Mouse (Mus musculus): Measurements from ENCODE around the gene Arrdc2. TPM values are rescaled to one million over a fixed set of nuclear protein-coding genes. Genes with fewer than 3 reads are reported as not detected.
A peak's percentile ranks its signal among the peaks of the same experiment; 100 is the strongest.

Arrdc2 gene
- total and polyA plus RNA-seq, 3 experiments: 13.1 to 22.5 TPM; not detected in 1

DNA sequence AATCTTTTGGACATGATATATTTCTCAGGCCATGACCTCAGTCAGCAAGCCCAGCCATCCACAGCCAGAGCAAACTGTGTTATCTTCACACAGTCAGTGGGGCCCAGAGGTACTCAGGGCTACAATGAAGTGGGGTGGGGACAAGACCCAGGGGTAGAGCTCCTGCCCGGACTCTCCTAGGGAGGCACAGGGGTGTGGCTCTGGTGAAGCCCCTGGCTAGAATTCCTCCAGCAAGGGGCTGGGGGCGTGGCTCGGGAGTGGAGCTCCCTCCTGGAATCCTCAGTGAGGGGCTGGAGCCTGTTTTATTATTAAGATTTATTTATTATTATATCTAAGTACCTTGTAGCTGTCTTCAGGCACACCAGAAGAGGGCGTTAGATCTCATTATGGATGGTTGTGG, 36.9 kb upstream of the Arrdc2 start:
- H3K4me1 ChIP-seq (ENCODE audit: control insufficient read depth in 1 of 2, insufficient read depth in 2 of 2, low read length in 2 of 2): peaks cover 0 to 7% of the 10 kb centered on the region in 2 experiments; a peak in 1 of 4 replicates
- peaks cover 5% of the 10 kb centered on the region for H3K79me2 ChIP-seq (ENCODE audit: control insufficient read depth, insufficient read depth, low read length, poor library complexity)
- no peak overlapping the region for H3K9ac ChIP-seq (ENCODE audit: control insufficient read depth, low read depth, low read length, poor library complexity, severe bottlenecking)
- no peaks in the 10 kb centered on the region for H3K36me3 ChIP-seq (ENCODE audit: control insufficient read depth in 1 of 2, insufficient read depth in 2 of 2, low read length in 2 of 2)
- H3K27ac ChIP-seq (ENCODE audit: control insufficient read depth, low read depth, low read length): no peak overlapping the region
- H3K9me3 ChIP-seq (replicated peaks; ENCODE audit: insufficient read depth, low read length): no peaks in the 10 kb centered on the region
- no peak overlapping the region for H3K4me3 ChIP-seq (ENCODE audit: control insufficient read depth in 1 of 2, insufficient read depth in 1 of 2, low read depth in 2 of 2, low read length in 2 of 2)
- no peaks in the 10 kb centered on the region for H3K27me3 ChIP-seq (ENCODE audit: control insufficient read depth in 1 of 2, insufficient read depth in 2 of 2, low read length in 2 of 2)
- no peak for DNase-seq (ENCODE audit: low read depth, low spot score)
- no peak for TF ChIP-seq ZC3H11A (IDR thresholded peaks at IDR 0.05; ENCODE audit: low read depth, low read length)

DNA sequence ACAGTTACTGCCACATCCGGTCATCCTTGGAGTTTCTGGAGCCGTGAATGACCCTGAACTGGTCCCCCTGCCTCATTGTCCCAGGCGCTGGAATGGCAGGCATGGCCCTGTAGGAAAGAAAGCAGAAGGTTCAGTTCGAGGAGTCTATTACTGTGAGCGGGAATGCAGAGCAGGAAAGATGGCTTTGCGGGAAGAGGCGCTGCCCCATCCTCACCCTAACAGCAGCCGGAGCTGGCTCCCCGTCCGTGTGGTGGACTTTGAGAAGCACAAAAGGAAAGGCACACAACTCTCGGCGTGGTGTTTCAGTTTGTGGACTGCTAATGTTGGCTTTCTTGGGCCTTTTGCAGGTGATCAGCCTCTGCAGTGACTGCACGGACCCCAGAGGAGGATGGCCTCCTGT, 34.9 kb upstream of the Arrdc2 start:
- no peaks in the 10 kb centered on the region for H3K36me3 ChIP-seq (ENCODE audit: control insufficient read depth in 1 of 2, insufficient read depth in 2 of 2, low read length in 2 of 2)
- peaks cover 0 to 7% of the 10 kb centered on the region in 2 experiments; a peak in 1 of 4 replicates for H3K4me1 ChIP-seq (ENCODE audit: control insufficient read depth in 1 of 2, insufficient read depth in 2 of 2, low read length in 2 of 2)
- no peaks in the 10 kb centered on the region for H3K9me3 ChIP-seq (replicated peaks; ENCODE audit: insufficient read depth, low read length)
- no peak overlapping the region for H3K4me3 ChIP-seq (ENCODE audit: control insufficient read depth in 1 of 2, insufficient read depth in 1 of 2, low read depth in 2 of 2, low read length in 2 of 2)
- H3K27me3 ChIP-seq (ENCODE audit: control insufficient read depth in 1 of 2, insufficient read depth in 2 of 2, low read length in 2 of 2): no peaks in the 10 kb centered on the region
- H3K27ac ChIP-seq (ENCODE audit: control insufficient read depth, low read depth, low read length): no peak overlapping the region
- DNase-seq (ENCODE audit: low read depth, low spot score): no peak
- H3K79me2 ChIP-seq (ENCODE audit: control insufficient read depth, insufficient read depth, low read length, poor library complexity): peaks cover 5% of the 10 kb centered on the region
- no peak overlapping the region for H3K9ac ChIP-seq (ENCODE audit: control insufficient read depth, low read depth, low read length, poor library complexity, severe bottlenecking)
- no peak for TF ChIP-seq CHD1 (IDR thresholded peaks at IDR 0.05; ENCODE audit: low read depth, low read length)
- no peak for TF ChIP-seq MXI1 (IDR thresholded peaks at IDR 0.05; ENCODE audit: low read depth, low read length)
- no peak for TF ChIP-seq JUND (IDR thresholded peaks at IDR 0.05; ENCODE audit: low read depth, low read length)
- TF ChIP-seq E2F4 (IDR thresholded peaks at IDR 0.05; ENCODE audit: borderline replicate concordance, low read depth, low read length): no peak
- no peak for TF ChIP-seq POLR2AphosphoS5 (IDR thresholded peaks at IDR 0.05; ENCODE audit: borderline replicate concordance, low read depth, low read length)
- TF ChIP-seq TAL1 (IDR thresholded peaks at IDR 0.05; ENCODE audit: low read length): no peak
- no peak for TF ChIP-seq RCOR1 (IDR thresholded peaks at IDR 0.05; ENCODE audit: low read depth, low read length)
- no peak for TF ChIP-seq MEF2A (IDR thresholded peaks at IDR 0.05; ENCODE audit: extremely low read depth, insufficient replicate concordance, low read depth, low read length, poor library complexity, severe bottlenecking)
- TF ChIP-seq POLR2A (IDR thresholded peaks at IDR 0.05; ENCODE audit: control insufficient read depth in 1 of 2, insufficient read depth in 1 of 2, low read depth in 1 of 2, low read length in 2 of 2, poor library complexity in 1 of 2): no peak
- no peak for TF ChIP-seq CHD2 (IDR thresholded peaks at IDR 0.05; ENCODE audit: low read length)

DNA sequence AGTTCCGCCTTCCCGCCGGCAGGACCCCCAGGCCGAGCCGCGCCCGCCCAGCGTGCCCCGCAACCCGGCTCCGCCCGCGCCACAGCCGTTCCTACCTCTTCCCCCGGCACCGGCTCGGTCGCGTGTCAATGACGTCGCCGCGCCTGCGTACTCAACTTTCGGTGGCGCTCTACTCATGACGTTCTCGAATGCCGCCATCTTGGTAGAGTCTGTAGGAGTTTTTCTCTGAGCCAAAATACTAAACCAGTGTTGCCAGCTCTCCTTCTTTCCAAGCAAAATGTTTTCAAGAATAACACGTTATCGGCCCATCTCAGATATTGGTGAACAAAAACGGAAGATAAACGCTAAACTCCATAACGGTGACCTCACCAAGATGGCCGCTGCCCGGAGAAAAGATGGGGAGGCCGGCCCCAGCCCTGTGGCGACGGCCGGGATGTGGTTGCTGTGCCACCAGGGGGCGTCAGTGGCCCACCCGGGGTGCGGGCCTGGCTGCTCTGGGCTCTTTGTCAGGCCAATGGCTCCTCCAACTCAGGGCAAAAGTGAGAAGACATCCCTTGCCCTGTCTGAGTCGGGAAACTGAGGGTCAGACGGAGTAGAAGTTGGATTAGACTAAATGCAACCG, 34.0 kb upstream of the Arrdc2 start, which contains the start of gene Ccdc124:
Gene Ccdc124 (minus strand): TSS at position 572 of the 622 bp plus-strand sequence.
- Histone ChIP-seq H3K9ac (ENCODE audit: control insufficient read depth, low read depth, low read length, poor library complexity, severe bottlenecking) (peak within 1 kb of the TSS; percentile 98), H3K27me3 (ENCODE audit: control insufficient read depth in 1 of 2, insufficient read depth in 2 of 2, low read length in 2 of 2) (no peaks in the 10 kb centered on the region), H3K79me2 (ENCODE audit: control insufficient read depth, insufficient read depth, low read length, poor library complexity) (peaks cover 5% of the 10 kb centered on the region), H3K9me3 (replicated peaks; ENCODE audit: insufficient read depth, low read length) (no peaks in the 10 kb centered on the region), H3K4me3 (ENCODE audit: control insufficient read depth in 1 of 2, insufficient read depth in 1 of 2, low read depth in 2 of 2, low read length in 2 of 2) (peak within 1 kb of the TSS; percentile 87 to 97), H3K27ac (ENCODE audit: control insufficient read depth, low read depth, low read length) (peak within 1 kb of the TSS; percentile 94), H3K4me1 (ENCODE audit: control insufficient read depth in 1 of 2, insufficient read depth in 2 of 2, low read length in 2 of 2) (peaks cover 0 to 7% of the 10 kb centered on the region in 2 experiments; a peak in 1 of 4 replicates), H3K36me3 (ENCODE audit: control insufficient read depth in 1 of 2, insufficient read depth in 2 of 2, low read length in 2 of 2) (no peaks in the 10 kb centered on the region)
- DNase-seq (ENCODE audit: low read depth, low spot score): peak; percentile 97
- TF ChIP-seq ELF1 (IDR thresholded peaks at IDR 0.05; ENCODE audit: low read depth, low read length): peak; percentile 81
- peak; percentile 4; the same call in 1 of the 2 replicates for TF ChIP-seq NELFE (IDR thresholded peaks at IDR 0.05; ENCODE audit: low read depth, low read length)
- no peak for TF ChIP-seq POLR2AphosphoS5 (IDR thresholded peaks at IDR 0.05; ENCODE audit: borderline replicate concordance, low read depth, low read length)
- TF ChIP-seq MYB (IDR thresholded peaks at IDR 0.05; ENCODE audit: low read depth, low read length): no peak
- TF ChIP-seq SIN3A (IDR thresholded peaks at IDR 0.05; ENCODE audit: low read length): peak; percentile 79; the same call in 1 of the 2 replicates
- peak; percentile 86 for TF ChIP-seq KAT2A (conservative IDR thresholded peaks at IDR 0.05; ENCODE audit: low read depth, low read length)
- TF ChIP-seq ZMIZ1 (IDR thresholded peaks at IDR 0.05; ENCODE audit: low read depth, low read length): no peak
- no peak for TF ChIP-seq MEF2A (IDR thresholded peaks at IDR 0.05; ENCODE audit: extremely low read depth, insufficient replicate concordance, low read depth, low read length, poor library complexity, severe bottlenecking)
- TF ChIP-seq MXI1 (IDR thresholded peaks at IDR 0.05; ENCODE audit: low read depth, low read length): peak; percentile 81
- TF ChIP-seq TCF12 (IDR thresholded peaks at IDR 0.05; ENCODE audit: low read depth, low read length): 0 out of 2 replicates have a peak, but pooled peaks have one; percentile 34
- 0 out of 2 replicates have a peak, but pooled peaks have one; percentile 8 for TF ChIP-seq TBP (IDR thresholded peaks at IDR 0.05; ENCODE audit: low read depth, low read length)
- TF ChIP-seq MAFK (IDR thresholded peaks at IDR 0.05; ENCODE audit: borderline replicate concordance, low read depth, low read length): no peak
- no peak for TF ChIP-seq POLR2AphosphoS2 (IDR thresholded peaks at IDR 0.05; ENCODE audit: low read length)
- peak; percentile 93 for TF ChIP-seq HCFC1 (IDR thresholded peaks at IDR 0.05; ENCODE audit: low read depth, low read length)
- no peak for TF ChIP-seq ZKSCAN1 (IDR thresholded peaks at IDR 0.05; ENCODE audit: low read depth, low read length)
- peak; percentile 63 for TF ChIP-seq MYC (IDR thresholded peaks at IDR 0.05; ENCODE audit: low read depth, low read length)
- no peak for TF ChIP-seq GABPA (IDR thresholded peaks at IDR 0.05; ENCODE audit: low read depth, low read length)

Data from MEL (cell line).